Mouse (Mus musculus): ENCODE results near the gene Bpifa3. TPM values are rescaled to one million over a fixed set of nuclear protein-coding genes. Genes with fewer than 3 reads are reported as not detected.
A peak's percentile ranks its signal among the peaks of the same experiment; 100 is the strongest.
"Not testable (repeated sequence)": the region's sequence is repeated elsewhere in the genome, so short reads cannot be mapped to it uniquely, and the experiment has no call there.

Gene Bpifa3
- polyA plus RNA-seq, 1 experiment from 2014 or later, result not detected

DNA sequence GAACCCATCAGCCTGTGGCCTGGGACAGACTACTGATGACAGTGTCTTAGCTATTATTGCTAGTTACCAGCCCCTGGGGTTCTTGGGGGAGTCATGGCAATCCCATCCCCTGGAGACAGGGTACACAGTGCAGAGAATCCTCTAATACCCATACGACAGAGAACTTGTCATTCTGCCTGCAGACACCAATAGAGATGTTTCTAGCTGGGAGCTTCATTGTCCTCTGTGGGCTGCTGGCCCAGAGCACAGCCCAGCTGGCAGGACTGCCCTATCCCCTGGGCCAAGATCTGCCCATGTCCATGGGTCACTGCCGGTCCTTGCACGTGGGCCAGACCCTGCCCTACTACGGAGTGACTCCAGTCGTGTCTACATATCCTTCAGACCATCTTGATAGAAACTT, 33.2 kb downstream of the Bpifa3 start:
- 87% methylated on average over 5 of the region's 5 CpGs for WGBS
- Histone ChIP-seq H3K9ac (ENCODE audit: low read length) (no peak overlapping the region), H3K27ac (replicated peaks in 1 of 2; ENCODE audit: control insufficient read depth in 1 of 2, insufficient read depth in 1 of 2, low read depth in 2 of 2, low read length in 2 of 2) (no peak overlapping the region), H3K27me3 (ENCODE audit: control insufficient read depth, insufficient read depth, low read length) (no peaks in the 10 kb centered on the region; the same call in 1 of the 2 replicates), H3K4me1 (ENCODE audit: control insufficient read depth in 2 of 2, insufficient read depth in 2 of 2, low read length in 2 of 2) (no peaks in the 10 kb centered on the region), H3K9me3 (ENCODE audit: control insufficient read depth, low read length) (peaks cover 14% of the 10 kb centered on the region), H3K4me3 (ENCODE audit: control insufficient read depth in 1 of 2, insufficient read depth in 1 of 2, low read depth in 1 of 2, low read length in 2 of 2) (no peak overlapping the region), H3K4me2 (ENCODE audit: low read length) (no peak overlapping the region), H3K36me3 (ENCODE audit: control insufficient read depth, insufficient read depth, low read length) (no peaks in the 10 kb centered on the region)
- ATAC-seq (ENCODE audit: insufficient number of reproducible peaks, insufficient read depth, low FRiP score, low read depth), result no peak

DNA sequence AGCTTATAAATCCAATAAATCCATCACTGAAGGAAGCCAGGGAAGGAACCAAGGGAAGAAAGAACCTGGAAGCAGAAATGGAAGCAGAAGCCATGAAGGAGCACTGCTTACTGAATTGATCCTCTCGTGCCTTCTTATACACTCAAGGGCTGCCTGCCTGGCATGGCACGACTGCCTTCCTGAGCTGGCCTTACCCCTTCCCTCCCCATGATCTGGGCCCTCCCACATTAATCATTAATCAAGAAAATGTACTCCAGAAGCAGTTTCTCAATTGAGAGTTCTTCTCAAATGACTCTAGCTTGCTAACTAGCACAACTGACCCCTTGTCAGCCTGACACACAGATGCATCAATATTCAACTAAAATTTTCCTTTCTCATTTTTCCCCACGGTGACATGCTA, 39.0 kb downstream of the Bpifa3 start:
- H3K27me3 ChIP-seq (ENCODE audit: control insufficient read depth, insufficient read depth, low read length), result peaks cover 7% of the 10 kb centered on the region; the same call in 1 of the 2 replicates
- H3K4me1 ChIP-seq (ENCODE audit: control insufficient read depth in 2 of 2, insufficient read depth in 2 of 2, low read length in 2 of 2), result no peaks in the 10 kb centered on the region
- H3K27ac ChIP-seq (replicated peaks in 1 of 2; ENCODE audit: control insufficient read depth in 1 of 2, insufficient read depth in 1 of 2, low read depth in 2 of 2, low read length in 2 of 2), result no peak overlapping the region
- WGBS, result 69% methylated on average over 3 of the region's 3 CpGs
- ATAC-seq (ENCODE audit: insufficient number of reproducible peaks, insufficient read depth, low FRiP score, low read depth), result no peak
- H3K9me3 ChIP-seq (ENCODE audit: control insufficient read depth, low read length), result no peaks in the 10 kb centered on the region
- no peak overlapping the region for H3K9ac ChIP-seq (ENCODE audit: low read length)
- H3K4me2 ChIP-seq (ENCODE audit: low read length), result no peak overlapping the region
- no peaks in the 10 kb centered on the region for H3K36me3 ChIP-seq (ENCODE audit: control insufficient read depth, insufficient read depth, low read length)
- H3K4me3 ChIP-seq (ENCODE audit: control insufficient read depth in 1 of 2, insufficient read depth in 1 of 2, low read depth in 1 of 2, low read length in 2 of 2), result no peak overlapping the region

GRCm38 (mm10) chr2:154171621-154172020, 41.5 kb downstream of the Bpifa3 start:
- Histone ChIP-seq H3K27me3 (ENCODE audit: control insufficient read depth, insufficient read depth, low read length) (peaks cover 7% of the 10 kb centered on the region; the same call in 1 of the 2 replicates), H3K9me3 (ENCODE audit: control insufficient read depth, low read length) (no peaks in the 10 kb centered on the region), H3K36me3 (ENCODE audit: control insufficient read depth, insufficient read depth, low read length) (no peaks in the 10 kb centered on the region), H3K9ac (ENCODE audit: low read length) (no peak overlapping the region), H3K4me2 (ENCODE audit: low read length) (no peak overlapping the region), H3K27ac (replicated peaks in 1 of 2; ENCODE audit: control insufficient read depth in 1 of 2, insufficient read depth in 1 of 2, low read depth in 2 of 2, low read length in 2 of 2) (no peak overlapping the region), H3K4me3 (ENCODE audit: control insufficient read depth in 1 of 2, insufficient read depth in 1 of 2, low read depth in 1 of 2, low read length in 2 of 2) (no peak overlapping the region), H3K4me1 (ENCODE audit: control insufficient read depth in 2 of 2, insufficient read depth in 2 of 2, low read length in 2 of 2) (no peaks in the 10 kb centered on the region)
- no peak for ATAC-seq (ENCODE audit: insufficient number of reproducible peaks, insufficient read depth, low FRiP score, low read depth)
- 65% methylated on average over 6 of the region's 6 CpGs for WGBS

GRCm38 (mm10) chr2:154173313-154173712, 43.2 kb downstream of the Bpifa3 start:
- H3K9me3 ChIP-seq (ENCODE audit: control insufficient read depth, low read length), result no peaks in the 10 kb centered on the region
- H3K36me3 ChIP-seq (ENCODE audit: control insufficient read depth, insufficient read depth, low read length), result no peaks in the 10 kb centered on the region
- H3K4me3 ChIP-seq (ENCODE audit: control insufficient read depth in 1 of 2, insufficient read depth in 1 of 2, low read depth in 1 of 2, low read length in 2 of 2), result no peak overlapping the region
- H3K9ac ChIP-seq (ENCODE audit: low read length), result no peak overlapping the region
- peaks cover 7% of the 10 kb centered on the region; the same call in 1 of the 2 replicates for H3K27me3 ChIP-seq (ENCODE audit: control insufficient read depth, insufficient read depth, low read length)
- WGBS, result 33% methylated on average over 1 of the region's 1 CpGs
- no peaks in the 10 kb centered on the region for H3K4me1 ChIP-seq (ENCODE audit: control insufficient read depth in 2 of 2, insufficient read depth in 2 of 2, low read length in 2 of 2)
- H3K4me2 ChIP-seq (ENCODE audit: low read length), result no peak overlapping the region
- H3K27ac ChIP-seq (replicated peaks in 1 of 2; ENCODE audit: control insufficient read depth in 1 of 2, insufficient read depth in 1 of 2, low read depth in 2 of 2, low read length in 2 of 2), result no peak overlapping the region
- ATAC-seq (ENCODE audit: insufficient number of reproducible peaks, insufficient read depth, low FRiP score, low read depth), result no peak

DNA sequence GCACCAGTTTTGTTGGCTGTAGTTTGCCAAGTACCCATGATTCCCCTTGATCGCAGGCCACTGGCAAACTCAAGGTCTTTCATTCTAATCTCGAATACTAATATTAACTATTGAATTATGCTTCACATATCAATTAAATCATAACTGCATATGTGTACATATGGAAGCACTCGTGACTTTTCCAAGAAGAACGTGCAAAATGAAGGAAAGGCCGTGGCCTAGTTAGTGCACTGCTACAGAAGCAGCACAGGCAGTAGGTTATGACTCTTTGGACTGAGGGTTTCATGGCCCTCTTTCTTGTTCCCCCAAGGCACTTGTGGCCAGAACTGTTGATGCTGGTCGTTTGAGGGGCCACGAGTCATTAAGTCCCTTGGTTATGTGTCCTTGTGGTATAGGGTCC, 51.8 kb downstream of the Bpifa3 start:
- not testable (repeated sequence) for H3K4me3 ChIP-seq (ENCODE audit: control insufficient read depth in 1 of 2, insufficient read depth in 1 of 2, low read depth in 1 of 2, low read length in 2 of 2); H3K9me3 ChIP-seq (ENCODE audit: control insufficient read depth, low read length); H3K27me3 ChIP-seq (ENCODE audit: control insufficient read depth, insufficient read depth, low read length); H3K4me1 ChIP-seq (ENCODE audit: control insufficient read depth in 2 of 2, insufficient read depth in 2 of 2, low read length in 2 of 2); H3K36me3 ChIP-seq (ENCODE audit: control insufficient read depth, insufficient read depth, low read length); H3K4me2 ChIP-seq (ENCODE audit: low read length); H3K9ac ChIP-seq (ENCODE audit: low read length); ATAC-seq (ENCODE audit: insufficient number of reproducible peaks, insufficient read depth, low FRiP score, low read depth); H3K27ac ChIP-seq (replicated peaks in 1 of 2; ENCODE audit: control insufficient read depth in 1 of 2, insufficient read depth in 1 of 2, low read depth in 2 of 2, low read length in 2 of 2)
- WGBS, result 78% methylated on average over 7 of the region's 7 CpGs

- not testable (repeated sequence) for H3K36me3 ChIP-seq (ENCODE audit: control insufficient read depth, insufficient read depth, low read length); H3K9ac ChIP-seq (ENCODE audit: low read length); H3K27ac ChIP-seq (replicated peaks in 1 of 2; ENCODE audit: control insufficient read depth in 1 of 2, insufficient read depth in 1 of 2, low read depth in 2 of 2, low read length in 2 of 2); H3K27me3 ChIP-seq (ENCODE audit: control insufficient read depth, insufficient read depth, low read length); H3K4me1 ChIP-seq (ENCODE audit: control insufficient read depth in 2 of 2, insufficient read depth in 2 of 2, low read length in 2 of 2); H3K9me3 ChIP-seq (ENCODE audit: control insufficient read depth, low read length); H3K4me3 ChIP-seq (ENCODE audit: control insufficient read depth in 1 of 2, insufficient read depth in 1 of 2, low read depth in 1 of 2, low read length in 2 of 2); ATAC-seq (ENCODE audit: insufficient number of reproducible peaks, insufficient read depth, low FRiP score, low read depth); H3K4me2 ChIP-seq (ENCODE audit: low read length)
- 74% methylated on average over 4 of the region's 4 CpGs for WGBS
Observed at GRCm38 (mm10) chr2:154183061-154183460, 52.9 kb downstream of the Bpifa3 start.

DNA sequence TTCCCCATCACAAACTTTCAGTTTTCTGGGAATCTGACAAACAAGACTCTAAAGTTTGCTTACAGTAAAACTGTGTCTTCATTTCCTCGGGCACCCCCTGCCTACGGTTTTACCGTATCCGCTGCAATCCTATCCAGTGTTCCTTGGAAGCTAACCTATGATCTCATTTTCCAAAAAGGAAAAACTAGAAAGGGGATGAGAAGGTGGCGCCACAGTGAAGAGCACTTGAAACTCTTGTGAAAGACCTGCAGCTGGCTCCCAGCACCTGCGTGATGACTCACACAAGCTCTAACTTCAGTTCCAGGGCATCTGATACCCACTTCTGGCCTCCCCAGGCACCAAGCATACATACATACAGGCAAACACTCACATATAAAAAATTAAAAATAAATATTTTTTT, 55.2 kb downstream of the Bpifa3 start:
- H3K27me3 ChIP-seq (ENCODE audit: control insufficient read depth, insufficient read depth, low read length), result no peaks in the 10 kb centered on the region
- WGBS, result 76% methylated on average over 6 of the region's 6 CpGs
- H3K4me1 ChIP-seq (ENCODE audit: control insufficient read depth in 2 of 2, insufficient read depth in 2 of 2, low read length in 2 of 2), result peaks cover 0 to 3% of the 10 kb centered on the region in 2 experiments; a peak in 2 of 4 replicates
- H3K4me2 ChIP-seq (ENCODE audit: low read length), result no peak overlapping the region
- H3K9me3 ChIP-seq (ENCODE audit: control insufficient read depth, low read length), result no peaks in the 10 kb centered on the region
- H3K4me3 ChIP-seq (ENCODE audit: control insufficient read depth in 1 of 2, insufficient read depth in 1 of 2, low read depth in 1 of 2, low read length in 2 of 2), result no peak overlapping the region
- no peak overlapping the region for H3K9ac ChIP-seq (ENCODE audit: low read length)
- ATAC-seq (ENCODE audit: insufficient number of reproducible peaks, insufficient read depth, low FRiP score, low read depth), result no peak
- H3K36me3 ChIP-seq (ENCODE audit: control insufficient read depth, insufficient read depth, low read length), result no peaks in the 10 kb centered on the region
- H3K27ac ChIP-seq (replicated peaks in 1 of 2; ENCODE audit: control insufficient read depth in 1 of 2, insufficient read depth in 1 of 2, low read depth in 2 of 2, low read length in 2 of 2), result peak overlapping the region; percentile 10 to 18; a peak in 2 of 4 replicates

- no peaks in the 10 kb centered on the region for H3K36me3 ChIP-seq (ENCODE audit: control insufficient read depth, insufficient read depth, low read length)
- H3K4me2 ChIP-seq (ENCODE audit: low read length), result no peak overlapping the region
- H3K4me3 ChIP-seq (ENCODE audit: control insufficient read depth in 1 of 2, insufficient read depth in 1 of 2, low read depth in 1 of 2, low read length in 2 of 2), result no peak overlapping the region
- no peaks in the 10 kb centered on the region for H3K27me3 ChIP-seq (ENCODE audit: control insufficient read depth, insufficient read depth, low read length)
- no peak for ATAC-seq (ENCODE audit: insufficient number of reproducible peaks, insufficient read depth, low FRiP score, low read depth)
- peak overlapping the region; percentile 10 to 28; a peak in 2 of 4 replicates for H3K27ac ChIP-seq (replicated peaks in 1 of 2; ENCODE audit: control insufficient read depth in 1 of 2, insufficient read depth in 1 of 2, low read depth in 2 of 2, low read length in 2 of 2)
- WGBS, result 75% methylated on average over 3 of the region's 3 CpGs
- H3K9ac ChIP-seq (ENCODE audit: low read length), result no peak overlapping the region
- peaks cover 0 to 3% of the 10 kb centered on the region in 2 experiments; a peak in 2 of 4 replicates for H3K4me1 ChIP-seq (ENCODE audit: control insufficient read depth in 2 of 2, insufficient read depth in 2 of 2, low read length in 2 of 2)
- no peaks in the 10 kb centered on the region for H3K9me3 ChIP-seq (ENCODE audit: control insufficient read depth, low read length)
Observed at GRCm38 (mm10) chr2:154185748-154186147, 55.6 kb downstream of the Bpifa3 start.

All from heart, embryonic 14.5 days (tissue).